Mouse (Mus musculus): Measurements from ENCODE around the gene D130052B06Rik. TPM values are rescaled to one million over a fixed set of nuclear protein-coding genes. Genes with fewer than 3 reads are reported as not detected.

The D130052B06Rik gene
- total RNA-seq, 2 experiments from 2014 or later = not detected

DNA sequence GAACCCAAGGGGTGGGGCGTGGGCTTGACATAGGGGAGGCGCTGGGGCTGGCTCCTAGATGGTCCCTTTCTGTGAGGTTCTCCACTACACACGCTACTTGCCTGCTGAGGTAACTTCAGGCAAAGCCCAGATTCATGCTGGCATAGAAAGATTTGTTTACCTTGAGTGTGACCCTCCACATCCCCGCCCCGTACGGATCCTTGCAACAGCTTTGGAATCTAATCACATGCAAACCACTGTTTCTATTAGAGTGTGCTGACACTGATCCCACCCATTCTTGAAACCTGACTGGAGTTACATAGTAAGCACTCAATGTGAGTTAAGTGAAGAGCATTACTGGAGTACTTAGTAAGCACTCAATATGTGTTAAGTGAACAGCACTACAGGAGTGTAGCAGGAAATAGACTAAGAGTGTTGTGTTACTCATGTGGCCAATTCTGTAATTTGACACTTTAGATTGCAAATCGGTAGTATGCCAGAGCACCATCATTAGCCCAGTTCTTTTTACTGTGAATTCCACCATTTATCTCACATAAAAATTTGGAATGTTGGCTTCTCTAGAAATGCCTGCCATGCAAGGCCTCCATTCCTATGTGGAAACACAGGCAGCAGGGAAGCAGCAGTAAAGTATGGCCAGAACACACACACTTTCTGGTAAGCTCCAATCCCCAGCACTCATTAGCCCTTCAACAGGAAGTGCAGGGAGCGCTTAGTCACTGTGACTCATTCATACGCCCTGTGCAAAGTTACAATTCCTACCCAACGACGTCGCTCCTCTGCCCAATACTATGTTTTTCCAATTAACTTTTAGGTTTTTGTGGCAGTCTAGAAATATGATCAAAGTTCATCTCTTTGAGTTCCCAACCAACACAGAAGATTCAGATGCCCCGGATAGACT, 61.2 kb downstream of the D130052B06Rik start:
- no peak for DNase-seq (ENCODE audit: low spot score in 2 of 2)

- no peak for DNase-seq (ENCODE audit: low spot score in 2 of 2)
Observed at GRCm38 (mm10) chr11:33663599-33663998, 64.5 kb downstream of the D130052B06Rik start.

GRCm38 (mm10) chr11:33668376-33668775, 69.3 kb downstream of the D130052B06Rik start:
- no peak for DNase-seq (ENCODE audit: low spot score in 2 of 2)

DNA sequence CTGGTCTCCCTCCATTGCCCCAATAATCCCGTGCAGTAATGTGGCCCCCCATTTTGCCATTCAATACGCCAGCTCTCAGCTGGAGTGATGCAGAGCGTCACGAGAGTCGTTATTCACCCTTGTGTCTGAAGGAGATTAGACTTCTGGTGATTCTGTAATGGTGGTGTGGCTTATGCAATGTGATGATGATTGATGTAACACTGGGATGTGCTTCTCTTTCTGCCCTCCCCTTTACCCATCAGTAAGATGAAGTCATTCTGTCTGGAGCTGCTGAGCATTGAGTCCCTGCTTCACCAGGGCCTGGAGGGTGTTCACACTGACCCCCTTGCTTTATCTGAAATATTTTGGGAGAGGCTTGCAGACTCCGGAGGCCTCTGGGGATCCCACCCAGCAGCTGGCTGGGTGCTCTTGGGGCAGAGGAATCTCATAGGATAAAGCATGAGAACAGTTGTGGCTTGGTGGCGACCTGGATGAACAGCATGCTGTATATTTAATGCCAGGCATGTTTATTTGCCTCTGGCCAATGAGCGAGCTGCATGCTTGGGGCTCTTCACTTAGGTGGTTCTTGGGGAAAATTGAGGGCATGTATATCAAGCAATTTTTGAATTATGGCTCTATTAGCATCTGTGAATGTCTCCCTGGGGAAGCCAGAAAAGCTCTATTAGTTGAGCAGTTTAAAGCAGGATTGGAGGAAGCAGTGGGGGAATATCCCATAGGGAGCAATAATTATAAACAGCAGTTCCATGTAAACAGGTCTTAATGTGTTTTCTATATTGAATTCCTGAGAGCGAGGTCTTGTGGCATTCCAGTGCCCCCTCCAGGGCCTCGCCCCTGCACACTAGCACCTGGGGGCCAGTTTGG, 71.2 kb downstream of the D130052B06Rik start:
- no peak for DNase-seq (ENCODE audit: low spot score in 2 of 2)

Other genes with a start within 250 kb of the D130052B06Rik start
- 10 to 100 TPM; 11.5 to 12.2 TPM for gene Ranbp17, start 85.6 kb upstream of the D130052B06Rik start, total RNA-seq (2021)
- not detected for gene Gabrp, start 20.3 kb upstream of the D130052B06Rik start, total RNA-seq (2021)

Measured in layer of hippocampus, postnatal 10 days (tissue).